Mouse (Mus musculus): ENCODE measurements around the gene Myo9a.
"Not testable (repeated sequence)": the region's sequence is repeated elsewhere in the genome, so short reads cannot be mapped to it uniquely, and the experiment has no call there.

Gene Myo9a

GRCm38 (mm10) chr9:59951001-59951750, 200.5 kb downstream of the Myo9a start:
- DNase-seq = no peak

GRCm38 (mm10) chr9:59951943-59952342, 201.2 kb downstream of the Myo9a start:
- DNase-seq = no peak

GRCm38 (mm10) chr9:59952515-59953070, 201.9 kb downstream of the Myo9a start:
- DNase-seq = no peak

GRCm38 (mm10) chr9:59953556-59953955, 202.9 kb downstream of the Myo9a start:
- no peak for DNase-seq

- DNase-seq = no peak
Observed at GRCm38 (mm10) chr9:59955199-59955598, 204.5 kb downstream of the Myo9a start.

GRCm38 (mm10) chr9:59955692-59956091, 205.0 kb downstream of the Myo9a start:
- DNase-seq = no peak

- DNase-seq = no peak
Observed at GRCm38 (mm10) chr9:59956496-59956895, 205.8 kb downstream of the Myo9a start.

GRCm38 (mm10) chr9:59958115-59958514, 207.4 kb downstream of the Myo9a start:
- not testable (repeated sequence) for DNase-seq

GRCm38 (mm10) chr9:59959276-59959675, 208.6 kb downstream of the Myo9a start:
- peak; percentile 84 for DNase-seq

GRCm38 (mm10) chr9:59960559-59960958, 209.9 kb downstream of the Myo9a start, which contains the start of gene Nr2e3:
Gene Nr2e3 (minus strand): TSS chr9:59960659.
- DNase-seq = no peak

GRCm38 (mm10) chr9:59961201-59961955, 210.7 kb downstream of the Myo9a start:
- no peak for DNase-seq

- DNase-seq = peak; percentile 47
Observed at GRCm38 (mm10) chr9:59964367-59964766, 213.7 kb downstream of the Myo9a start.

- no peak for DNase-seq
Observed at GRCm38 (mm10) chr9:59965046-59965445, 214.3 kb downstream of the Myo9a start.

- peak; percentile 69 for DNase-seq
Observed at GRCm38 (mm10) chr9:59969383-59969782, 218.7 kb downstream of the Myo9a start.

GRCm38 (mm10) chr9:59971263-59971662, 220.6 kb downstream of the Myo9a start:
- DNase-seq = peak; percentile 30

Measured in lung, postnatal 14 days (tissue).